ENCODE assay signal across 8 mouse cellular contexts in the genomic region with DNA sequence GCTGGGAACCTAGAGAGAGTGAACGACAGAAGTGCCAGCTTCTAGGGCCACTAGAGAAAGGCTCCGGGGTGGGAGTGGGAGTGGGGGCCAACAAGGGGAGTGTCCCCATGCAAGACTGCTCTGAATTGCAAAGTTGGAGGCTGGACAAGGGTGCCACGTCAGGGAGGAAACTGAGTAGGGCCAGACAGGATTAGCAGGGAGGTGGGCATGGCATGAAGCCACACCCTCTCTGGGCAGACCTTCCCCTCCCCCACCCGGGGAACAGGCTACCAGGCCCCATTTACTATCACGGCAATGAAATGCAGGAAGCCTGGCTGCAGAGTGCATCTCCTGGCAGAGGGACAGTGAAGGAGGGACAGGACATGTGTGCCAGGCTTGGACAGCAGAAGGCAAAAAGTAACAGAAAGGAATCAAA. TPM values are rescaled to one million over a fixed set of nuclear protein-coding genes. Genes with fewer than 3 reads are reported as not detected.
A peak's percentile ranks its signal among the peaks of the same experiment; 100 is the strongest.
DNase-seq lines count a peak whose midpoint lies in the region; ATAC-seq and TF ChIP-seq lines count a peak whose summit lies in the region.

No protein-coding gene starts in this region.

- H3K27me3 ChIP-seq in cerebellum, adult 2 months (ENCODE audit: control insufficient read depth, insufficient read depth, low read length) = no peaks in the 10 kb centered on the region
- no peaks in the 10 kb centered on the region for H3K27me3 ChIP-seq in kidney, adult 2 months (replicated peaks; ENCODE audit: control insufficient read depth, insufficient read depth, low read length)
- H3K27me3 ChIP-seq in lung, embryonic 16.5 days (ENCODE audit: control insufficient read depth, insufficient read depth, low read depth, low read length) = no peaks in the 10 kb centered on the region
- no peaks in the 10 kb centered on the region for H3K27me3 ChIP-seq in stomach, postnatal 0 days (ENCODE audit: control insufficient read depth, insufficient read depth, low read length)

- peak; percentile 55 for DNase-seq in NIH3T3 (ENCODE audit: low read depth)
- peak; percentile 58 to 69 for DNase-seq in cerebellum, adult 2 months
- peak; percentile 38 for DNase-seq in gastrocnemius, postnatal 10 days
- peak; percentile 82 for DNase-seq in kidney, adult 2 months
- peak; percentile 75 for DNase-seq in stomach, postnatal 0 days (ENCODE audit: low spot score)
- DNase-seq in ovary, postnatal 14 days (ENCODE audit: low spot score) = no peak

- peak overlapping the region; percentile 15; the same call in 1 of the 2 replicates for H3K27ac ChIP-seq in cerebellum, adult 2 months (ENCODE audit: insufficient read depth, low read length)
- no peak overlapping the region for H3K27ac ChIP-seq in kidney, adult 2 months (ENCODE audit: insufficient read depth, low read depth, low read length)
- H3K27ac ChIP-seq in lung, embryonic 16.5 days (ENCODE audit: low read length) = peak overlapping the region; percentile 91
- peak overlapping the region; percentile 61; the same call in 1 of the 2 replicates for H3K27ac ChIP-seq in stomach, postnatal 0 days (replicated peaks)

- peak; percentile 76 for ATAC-seq in lung, embryonic 16.5 days (ENCODE audit: low read depth)
- ATAC-seq in stomach, postnatal 0 days (ENCODE audit: low FRiP score, low TSS enrichment) = peak; percentile 23
- no peak for ATAC-seq in CD4-positive, CD25-positive, alpha-beta regulatory T cell, adult 4 months

- no peaks in the 10 kb centered on the region for H3K9me3 ChIP-seq in lung, embryonic 16.5 days (ENCODE audit: control insufficient read depth, low read length)
- no peaks in the 10 kb centered on the region for H3K9me3 ChIP-seq in stomach, postnatal 0 days (ENCODE audit: control insufficient read depth, low read length)

- no peaks in the 10 kb centered on the region for H3K36me3 ChIP-seq in kidney, adult 2 months (ENCODE audit: control insufficient read depth, insufficient read depth, low read length)
- H3K36me3 ChIP-seq in lung, embryonic 16.5 days (ENCODE audit: control insufficient read depth, insufficient read depth, low read length) = no peaks in the 10 kb centered on the region
- H3K36me3 ChIP-seq in stomach, postnatal 0 days (ENCODE audit: control insufficient read depth, insufficient read depth, low read length) = no peaks in the 10 kb centered on the region

- peaks cover 24% of the 10 kb centered on the region for H3K4me1 ChIP-seq in cerebellum, adult 2 months (ENCODE audit: control insufficient read depth, insufficient read depth, low read length)
- H3K4me1 ChIP-seq in kidney, adult 2 months (ENCODE audit: control insufficient read depth, insufficient read depth, low read length) = peaks cover 13% of the 10 kb centered on the region
- peaks cover 17% of the 10 kb centered on the region; the same call in 1 of the 2 replicates for H3K4me1 ChIP-seq in lung, embryonic 16.5 days (replicated peaks; ENCODE audit: control insufficient read depth, insufficient read depth, low read length)
- H3K4me1 ChIP-seq in stomach, postnatal 0 days (replicated peaks; ENCODE audit: control insufficient read depth, insufficient read depth) = no peaks in the 10 kb centered on the region

- WGBS in cerebellum, adult 2 months = 4% methylated on average over 5 of the region's 5 CpGs
- WGBS in kidney, adult 2 months = 1% methylated on average over 5 of the region's 5 CpGs
- 1% methylated on average over 5 of the region's 5 CpGs for WGBS in lung, embryonic 16.5 days
- WGBS in stomach, postnatal 0 days = 0% methylated on average over 5 of the region's 5 CpGs

- no peak for TF ChIP-seq POLR2A in cerebellum, adult 2 months (IDR thresholded peaks at IDR 0.05; ENCODE audit: borderline replicate concordance, insufficient read depth, low read length)
- no peak for TF ChIP-seq POLR2A in kidney, adult 2 months (IDR thresholded peaks at IDR 0.05; ENCODE audit: low read depth, low read length)

- H3K4me3 ChIP-seq in cerebellum, adult 2 months (replicated peaks; ENCODE audit: insufficient read depth, low read depth, low read length) = peak overlapping the region; percentile 59
- peak overlapping the region; percentile 65 for H3K4me3 ChIP-seq in kidney, adult 2 months (ENCODE audit: insufficient read depth, low read depth, low read length)
- peak overlapping the region; percentile 47 for H3K4me3 ChIP-seq in lung, embryonic 16.5 days (ENCODE audit: low read length)
- peak overlapping the region; percentile 35 for H3K4me3 ChIP-seq in stomach, postnatal 0 days (ENCODE audit: low read depth, low read length)

- peak overlapping the region; percentile 38 for H3K9ac ChIP-seq in lung, embryonic 16.5 days (ENCODE audit: low read length)
- H3K9ac ChIP-seq in stomach, postnatal 0 days (ENCODE audit: low read length) = peak overlapping the region; percentile 45

- TF ChIP-seq EP300 in stomach, postnatal 0 days (optimal IDR thresholded peaks at IDR 0.05) = no peak

- peak overlapping the region; percentile 55 for H3K4me2 ChIP-seq in lung, embryonic 16.5 days (ENCODE audit: low read depth, low read length)
- H3K4me2 ChIP-seq in stomach, postnatal 0 days (replicated peaks; ENCODE audit: low read depth) = peak overlapping the region; percentile 52

- TF ChIP-seq CTCF in cerebellum, adult 2 months (IDR thresholded peaks at IDR 0.05; ENCODE audit: borderline replicate concordance, insufficient read depth, low read depth, low read length) = no peak
- no peak for TF ChIP-seq CTCF in kidney, adult 2 months (conservative IDR thresholded peaks at IDR 0.05; ENCODE audit: insufficient read depth, insufficient read length, low read depth, low read length)
- TF ChIP-seq CTCF in stomach, postnatal 0 days (IDR thresholded peaks at IDR 0.05; ENCODE audit: low read depth) = no peak

RNA-seq across cellular contexts. Expression of a gene that starts 1.0 kb away (rescaled TPM):
- 20.4 and 20.9 TPM in 2 replicates for polyA plus RNA-seq in cerebellum, adult 2 months (2012; rRNA removed)
- 10 to 100 TPM; 18.2 to 19.9 TPM for total RNA-seq in gastrocnemius, postnatal 10 days (2021)
- 21.8 and 24.4 TPM in 2 replicates for polyA plus RNA-seq in kidney, adult 2 months (2012; rRNA removed)
- 8.9 and 9.5 TPM in 2 replicates for polyA plus RNA-seq in lung, embryonic 16.5 days (2015; fragmentation: Nextera tagmentation; extraction: Ambion mirVana)
- 7.5 and 8.8 TPM in 2 replicates for polyA plus RNA-seq in stomach, postnatal 0 days (2015; fragmentation: Nextera tagmentation; extraction: Ambion mirVana)
- 1 to 10 TPM; 4.4 to 7.4 TPM for polyA plus RNA-seq in CD4-positive, CD25-positive, alpha-beta regulatory T cell, adult 4 months (2017; shearing (Covaris generic))

RNA-seq across cellular contexts. Expression of a gene that starts 11.4 kb away (rescaled TPM):
- polyA plus RNA-seq in cerebellum, adult 2 months (2012; rRNA removed) = 3.5 and 3.7 TPM in 2 replicates
- under 1 TPM; 0.34 to 0.56 TPM for total RNA-seq in gastrocnemius, postnatal 10 days (2021)
- polyA plus RNA-seq in kidney, adult 2 months (2012; rRNA removed) = 0.86 and 1.5 TPM in 2 replicates
- 0.16 and 0.68 TPM in 2 replicates for polyA plus RNA-seq in lung, embryonic 16.5 days (2015; fragmentation: Nextera tagmentation; extraction: Ambion mirVana)
- 0.82 and 1.5 TPM in 2 replicates for polyA plus RNA-seq in stomach, postnatal 0 days (2015; fragmentation: Nextera tagmentation; extraction: Ambion mirVana)
- polyA plus RNA-seq in CD4-positive, CD25-positive, alpha-beta regulatory T cell, adult 4 months (2017; shearing (Covaris generic)) = not detected

RNA-seq across cellular contexts. Expression of a gene that starts 24.7 kb away (rescaled TPM):
- polyA plus RNA-seq in cerebellum, adult 2 months (2012; rRNA removed) = 6.5 and 6.6 TPM in 2 replicates
- total RNA-seq in gastrocnemius, postnatal 10 days (2021) = under 1 TPM in 1 of 2 experiments, not detected in 1; 0.25 TPM
- 0.14 and 0.20 TPM in 2 replicates for polyA plus RNA-seq in kidney, adult 2 months (2012; rRNA removed)
- polyA plus RNA-seq in lung, embryonic 16.5 days (2015; fragmentation: Nextera tagmentation; extraction: Ambion mirVana) = 0.35 and 0.44 TPM in 2 replicates
- polyA plus RNA-seq in stomach, postnatal 0 days (2015; fragmentation: Nextera tagmentation; extraction: Ambion mirVana) = 0.42 TPM in 2 replicates
- polyA plus RNA-seq in CD4-positive, CD25-positive, alpha-beta regulatory T cell, adult 4 months (2017; shearing (Covaris generic)) = under 1 TPM; 0.40 to 0.48 TPM

RNA-seq across cellular contexts. Expression of a gene that starts 31.7 kb away (rescaled TPM):
- not detected in 2 replicates for polyA plus RNA-seq in cerebellum, adult 2 months (2012; rRNA removed)
- total RNA-seq in gastrocnemius, postnatal 10 days (2021) = not detected
- polyA plus RNA-seq in kidney, adult 2 months (2012; rRNA removed) = 0.06 and 0.07 TPM in 2 replicates
- 0.40 and 0.73 TPM in 2 replicates for polyA plus RNA-seq in lung, embryonic 16.5 days (2015; fragmentation: Nextera tagmentation; extraction: Ambion mirVana)
- 126 and 146 TPM in 2 replicates for polyA plus RNA-seq in stomach, postnatal 0 days (2015; fragmentation: Nextera tagmentation; extraction: Ambion mirVana)
- polyA plus RNA-seq in CD4-positive, CD25-positive, alpha-beta regulatory T cell, adult 4 months (2017; shearing (Covaris generic)) = not detected

RNA-seq across cellular contexts. Expression of a gene that starts 39.5 kb away (rescaled TPM):
- polyA plus RNA-seq in cerebellum, adult 2 months (2012; rRNA removed) = 21.4 and 22.8 TPM in 2 replicates
- total RNA-seq in gastrocnemius, postnatal 10 days (2021) = 1 to 10 TPM; 6.3 to 8.9 TPM
- polyA plus RNA-seq in kidney, adult 2 months (2012; rRNA removed) = 0.75 and 0.90 TPM in 2 replicates
- 12.5 and 12.6 TPM in 2 replicates for polyA plus RNA-seq in lung, embryonic 16.5 days (2015; fragmentation: Nextera tagmentation; extraction: Ambion mirVana)
- 3.8 and 4.0 TPM in 2 replicates for polyA plus RNA-seq in stomach, postnatal 0 days (2015; fragmentation: Nextera tagmentation; extraction: Ambion mirVana)
- 10 to 100 TPM; 11.4 to 11.6 TPM for polyA plus RNA-seq in CD4-positive, CD25-positive, alpha-beta regulatory T cell, adult 4 months (2017; shearing (Covaris generic))
